Mouse (Mus musculus) ZHBTc4 (cell line): ENCODE results near the gene Ldhc.

Source experiments
- DNase-seq: peaks from one replicate; pipeline ENCODE4 v3.0.0-alpha.2; 2011; ENCODE audit warnings: low read depth, low spot score

Gene Ldhc

GRCm38 (mm10) chr7:46916376-46916775, 55.4 kb downstream of the Ldhc start:
- DNase-seq = no peak

GRCm38 (mm10) chr7:46918678-46919371, 57.8 kb downstream of the Ldhc start:
- peak; percentile 29 for DNase-seq

GRCm38 (mm10) chr7:46919551-46920176, 58.7 kb downstream of the Ldhc start, which contains the start of gene Tsg101:
Tsg101 (minus strand) TSS chr7:46919969.
- peak; percentile 95 for DNase-seq

- DNase-seq = no peak
These were observed 61.1 kb downstream of the Ldhc start for GRCm38 (mm10) chr7:46922075-46922474.
